Mouse (Mus musculus): ENCODE data around the gene Itgae. TPM values are rescaled to one million over a fixed set of nuclear protein-coding genes. Genes with fewer than 3 reads are reported as not detected.

Itgae gene
- total and polyA plus RNA-seq, 3 experiments = 0.17 to 0.26 (median 0.21) TPM

- Histone ChIP-seq H3K9me3 (replicated peaks; ENCODE audit: low read length) (no peaks in the 10 kb centered on the region), H3K79me2 (replicated peaks; ENCODE audit: control insufficient read depth, extremely low read depth, insufficient read depth, poor library complexity, severe bottlenecking) (no peaks in the 10 kb centered on the region; the same call in 1 of the 2 replicates), H3K9ac (ENCODE audit: insufficient read depth, low read depth) (no peak overlapping the region), H3K4me1 (ENCODE audit: control insufficient read depth in 1 of 2, insufficient read depth in 2 of 2) (no peaks in the 10 kb centered on the region), H3K4me3 (replicated peaks in 1 of 3; ENCODE audit: low read depth in 2 of 3, low read length in 2 of 3, poor library complexity in 1 of 3) (no peak overlapping the region), H3K27ac (ENCODE audit: insufficient read depth, low read depth) (no peak overlapping the region), H3K4me2 (ENCODE audit: insufficient read depth, low read depth, poor library complexity, severe bottlenecking) (no peak overlapping the region), H3K27me3 (replicated peaks) (no peaks in the 10 kb centered on the region), H3K36me3 (replicated peaks in 1 of 2; ENCODE audit: control insufficient read depth in 1 of 2, insufficient read depth in 1 of 2, low read length in 1 of 2) (peaks cover 56 to 90% of the 10 kb centered on the region in 2 experiments)
- peak; percentile 65 for TF ChIP-seq RAD21 (IDR thresholded peaks at IDR 0.05; ENCODE audit: low read depth, low read length)
- peak; percentile 32 to 80; a peak in 2 of 4 replicates for TF ChIP-seq CTCF (conservative IDR thresholded peaks at IDR 0.05 in 1 of 2, IDR thresholded peaks at IDR 0.05 in 1 of 2; ENCODE audit: low read depth in 2 of 2, low read length in 2 of 2)
- TF ChIP-seq ZKSCAN1 (IDR thresholded peaks at IDR 0.05; ENCODE audit: borderline replicate concordance, low read depth, low read length) = no peak
- TF ChIP-seq KAT2A (IDR thresholded peaks at IDR 0.05; ENCODE audit: insufficient replicate concordance, low read length) = no peak
- TF ChIP-seq MXI1 (IDR thresholded peaks at IDR 0.05; ENCODE audit: low read depth, low read length) = no peak
- TF ChIP-seq ZNF384 (IDR thresholded peaks at IDR 0.05; ENCODE audit: low read depth, low read length) = no peak
- TF ChIP-seq SMC3 (IDR thresholded peaks at IDR 0.05; ENCODE audit: low read depth, low read length) = peak; percentile 86
- TF ChIP-seq TCF12 (IDR thresholded peaks at IDR 0.05; ENCODE audit: low read depth, low read length) = no peak
- no peak for TF ChIP-seq HCFC1 (IDR thresholded peaks at IDR 0.05; ENCODE audit: low read depth, low read length)
- no peak for TF ChIP-seq UBTF (IDR thresholded peaks at IDR 0.05; ENCODE audit: low read depth, low read length)
- in situ Hi-C loops (cut with MboI; ENCODE audit: low pct_ligation_motif_present, low pct_unique_long_range_greater_than_20kb, low sequenced_read_pairs) (loop anchor here (5.0 kb wide), 1 partner anchor 35 kb away; no protein-coding TSS in a partner anchor), dilution Hi-C loops (cut with MboI; ENCODE audit: extremely low pct_ligation_motif_present, extremely low pct_unique_long_range_greater_than_20kb, low sequenced_read_pairs) (no loop called here)
- peak; percentile 46 for DNase-seq (ENCODE audit: extremely low read depth)
Measured at GRCm38 (mm10) chr11:73071839-73072238, 18.5 kb upstream of the Itgae start.

- dilution Hi-C loops (cut with MboI; ENCODE audit: extremely low pct_ligation_motif_present, extremely low pct_unique_long_range_greater_than_20kb, low sequenced_read_pairs) = no loop called here
- TF ChIP-seq RAD21 (IDR thresholded peaks at IDR 0.05; ENCODE audit: low read depth, low read length) = no peak
- no peak for TF ChIP-seq SMC3 (IDR thresholded peaks at IDR 0.05; ENCODE audit: low read depth, low read length)
- no peak for TF ChIP-seq RCOR1 (conservative IDR thresholded peaks at IDR 0.05; ENCODE audit: low read depth, low read length)
- TF ChIP-seq BHLHE40 (IDR thresholded peaks at IDR 0.05; ENCODE audit: low read depth, low read length) = no peak
- no peak for TF ChIP-seq ZC3H11A (IDR thresholded peaks at IDR 0.05; ENCODE audit: low read depth, low read length)
- no peak for TF ChIP-seq EP300 (IDR thresholded peaks at IDR 0.05; ENCODE audit: low read length)
- no peak for TF ChIP-seq JUND (conservative IDR thresholded peaks at IDR 0.05; ENCODE audit: low read depth, low read length)
- TF ChIP-seq MAZ (IDR thresholded peaks at IDR 0.05; ENCODE audit: low read depth, low read length) = no peak
- peaks cover 0 to 13% of the 10 kb centered on the region in 2 experiments; a peak in 1 of 4 replicates for H3K4me1 ChIP-seq (ENCODE audit: control insufficient read depth in 1 of 2, insufficient read depth in 2 of 2)
Measured at GRCm38 (mm10) chr11:73076295-73076694, 14.1 kb upstream of the Itgae start.

More at GRCm38 (mm10) chr11:73076295-73076694, 14.1 kb upstream of the Itgae start:
- Histone ChIP-seq H3K9ac (ENCODE audit: insufficient read depth, low read depth) (no peak overlapping the region), H3K36me3 (replicated peaks in 1 of 2; ENCODE audit: control insufficient read depth in 1 of 2, insufficient read depth in 1 of 2, low read length in 1 of 2) (peaks cover 52 to 89% of the 10 kb centered on the region in 2 experiments), H3K79me2 (replicated peaks; ENCODE audit: control insufficient read depth, extremely low read depth, insufficient read depth, poor library complexity, severe bottlenecking) (no peaks in the 10 kb centered on the region; the same call in 1 of the 2 replicates), H3K4me2 (ENCODE audit: insufficient read depth, low read depth, poor library complexity, severe bottlenecking) (no peak overlapping the region), H3K4me3 (replicated peaks in 1 of 3; ENCODE audit: low read depth in 2 of 3, low read length in 2 of 3, poor library complexity in 1 of 3) (no peak overlapping the region), H3K27me3 (replicated peaks) (no peaks in the 10 kb centered on the region), H3K9me3 (replicated peaks; ENCODE audit: low read length) (no peaks in the 10 kb centered on the region), H3K27ac (ENCODE audit: insufficient read depth, low read depth) (no peak overlapping the region)
- DNase-seq (ENCODE audit: extremely low read depth) = no peak
- in situ Hi-C loops (cut with MboI; ENCODE audit: low pct_ligation_motif_present, low pct_unique_long_range_greater_than_20kb, low sequenced_read_pairs) = no loop called here

Measured in CH12.LX (cell line).